Mouse (Mus musculus) layer of hippocampus, adult 18-20 months (tissue): ENCODE measurements at regions not wholly inside any gene's neighbourhood (a gene's known extent, or its start where the extent isn't known, plus 50 kb on each side); places are given as distances from the start of the nearest gene placed in this dataset.

Source experiments
- DNase-seq, 2 experiments: peaks; one replicate each; pipeline ENCODE4 v3.0.0; 2022; ENCODE audit warnings: low spot score in 2 of 2

- no peak for DNase-seq
These were observed 502.3 kb downstream of the Sh2d4b start for GRCm38 (mm10) chr14:40390811-40391210.

GRCm38 (mm10) chr14:40381603-40382002 lies 511.5 kb downstream of the Sh2d4b start:
- DNase-seq = peak in 1 of 2 experiments; percentile 31

GRCm38 (mm10) chr14:40379692-40380091 lies 513.4 kb downstream of the Sh2d4b start:
- DNase-seq = no peak

GRCm38 (mm10) chr14:40364342-40364741 lies 528.7 kb downstream of the Sh2d4b start:
- no peak for DNase-seq

GRCm38 (mm10) chr14:40362838-40363237 lies 530.2 kb downstream of the Sh2d4b start:
- DNase-seq = no peak
